Mouse (Mus musculus): Measurements from ENCODE around the gene Slc8a1. TPM values are rescaled to one million over a fixed set of nuclear protein-coding genes. Genes with fewer than 3 reads are reported as not detected.

The Slc8a1 gene
- polyA plus RNA-seq, 1 experiment from 2014 or later, result 22.6 TPM

- Histone ChIP-seq H3K27me3 (ENCODE audit: control insufficient read depth, insufficient read depth, low read length) (no peaks in the 10 kb centered on the region), H3K4me1 (ENCODE audit: control insufficient read depth, insufficient read depth, low read length) (no peaks in the 10 kb centered on the region), H3K9me3 (ENCODE audit: control insufficient read depth, low read length) (no peaks in the 10 kb centered on the region), H3K36me3 (ENCODE audit: control insufficient read depth, insufficient read depth, low read length) (no peaks in the 10 kb centered on the region), H3K27ac (replicated peaks; ENCODE audit: low read depth, low read length) (no peak overlapping the region), H3K4me3 (replicated peaks; ENCODE audit: low read depth, low read length) (no peak overlapping the region), H3K4me2 (ENCODE audit: low read length) (no peak overlapping the region), H3K9ac (replicated peaks; ENCODE audit: low read length) (no peak overlapping the region)
- DNase-seq (no peak), ATAC-seq (ENCODE audit: low FRiP score, low TSS enrichment) (no peak)
- 89% methylated on average over 4 of the region's 4 CpGs for WGBS
Observed at GRCm38 (mm10) chr17:81737309-81737708, 868 bp downstream of the Slc8a1 start.

GRCm38 (mm10) chr17:81735583-81735982 is 2.6 kb downstream of the Slc8a1 start:
- H3K9ac ChIP-seq (replicated peaks; ENCODE audit: low read length), result no peak overlapping the region
- H3K36me3 ChIP-seq (ENCODE audit: control insufficient read depth, insufficient read depth, low read length), result no peaks in the 10 kb centered on the region
- no peaks in the 10 kb centered on the region for H3K27me3 ChIP-seq (ENCODE audit: control insufficient read depth, insufficient read depth, low read length)
- no peak overlapping the region for H3K4me3 ChIP-seq (replicated peaks; ENCODE audit: low read depth, low read length)
- WGBS, result 93% methylated on average over 2 of the region's 2 CpGs
- no peak overlapping the region for H3K27ac ChIP-seq (replicated peaks; ENCODE audit: low read depth, low read length)
- H3K4me2 ChIP-seq (ENCODE audit: low read length), result no peak overlapping the region
- ATAC-seq (ENCODE audit: low FRiP score, low TSS enrichment) (no peak), DNase-seq (no peak)
- H3K4me1 ChIP-seq (ENCODE audit: control insufficient read depth, insufficient read depth, low read length), result no peaks in the 10 kb centered on the region
- no peaks in the 10 kb centered on the region for H3K9me3 ChIP-seq (ENCODE audit: control insufficient read depth, low read length)

GRCm38 (mm10) chr17:81729891-81730290 is 8.3 kb downstream of the Slc8a1 start:
- H3K9me3 ChIP-seq (ENCODE audit: control insufficient read depth, low read length), result no peaks in the 10 kb centered on the region
- H3K4me2 ChIP-seq (ENCODE audit: low read length), result no peak overlapping the region
- H3K27ac ChIP-seq (replicated peaks; ENCODE audit: low read depth, low read length), result no peak overlapping the region
- ATAC-seq (ENCODE audit: low FRiP score, low TSS enrichment) (no peak), DNase-seq (no peak)
- H3K9ac ChIP-seq (replicated peaks; ENCODE audit: low read length), result no peak overlapping the region
- 95% methylated on average over 4 of the region's 4 CpGs for WGBS
- H3K27me3 ChIP-seq (ENCODE audit: control insufficient read depth, insufficient read depth, low read length), result no peaks in the 10 kb centered on the region
- H3K36me3 ChIP-seq (ENCODE audit: control insufficient read depth, insufficient read depth, low read length), result no peaks in the 10 kb centered on the region
- no peak overlapping the region for H3K4me3 ChIP-seq (replicated peaks; ENCODE audit: low read depth, low read length)
- no peaks in the 10 kb centered on the region for H3K4me1 ChIP-seq (ENCODE audit: control insufficient read depth, insufficient read depth, low read length)

- Histone ChIP-seq H3K4me3 (replicated peaks; ENCODE audit: low read depth, low read length) (no peak overlapping the region), H3K36me3 (ENCODE audit: control insufficient read depth, insufficient read depth, low read length) (no peaks in the 10 kb centered on the region), H3K9me3 (ENCODE audit: control insufficient read depth, low read length) (no peaks in the 10 kb centered on the region), H3K27me3 (ENCODE audit: control insufficient read depth, insufficient read depth, low read length) (no peaks in the 10 kb centered on the region), H3K9ac (replicated peaks; ENCODE audit: low read length) (no peak overlapping the region), H3K4me1 (ENCODE audit: control insufficient read depth, insufficient read depth, low read length) (no peaks in the 10 kb centered on the region), H3K27ac (replicated peaks; ENCODE audit: low read depth, low read length) (no peak overlapping the region), H3K4me2 (ENCODE audit: low read length) (no peak overlapping the region)
- DNase-seq, result no peak
- ATAC-seq (ENCODE audit: low FRiP score, low TSS enrichment), result no peak
- WGBS, result 65% methylated on average over 1 of the region's 1 CpGs
Observed at GRCm38 (mm10) chr17:81712273-81712751, 25.9 kb downstream of the Slc8a1 start.

GRCm38 (mm10) chr17:81704761-81705160 is 33.4 kb downstream of the Slc8a1 start:
- H3K9me3 ChIP-seq (ENCODE audit: control insufficient read depth, low read length), result no peaks in the 10 kb centered on the region
- no peak overlapping the region for H3K4me2 ChIP-seq (ENCODE audit: low read length)
- H3K4me1 ChIP-seq (ENCODE audit: control insufficient read depth, insufficient read depth, low read length), result no peaks in the 10 kb centered on the region
- no peak overlapping the region for H3K27ac ChIP-seq (replicated peaks; ENCODE audit: low read depth, low read length)
- ATAC-seq (ENCODE audit: low FRiP score, low TSS enrichment) (no peak), DNase-seq (no peak)
- no peaks in the 10 kb centered on the region for H3K27me3 ChIP-seq (ENCODE audit: control insufficient read depth, insufficient read depth, low read length)
- H3K4me3 ChIP-seq (replicated peaks; ENCODE audit: low read depth, low read length), result no peak overlapping the region
- WGBS, result 64% methylated on average over 3 of the region's 3 CpGs
- no peaks in the 10 kb centered on the region for H3K36me3 ChIP-seq (ENCODE audit: control insufficient read depth, insufficient read depth, low read length)
- no peak overlapping the region for H3K9ac ChIP-seq (replicated peaks; ENCODE audit: low read length)

GRCm38 (mm10) chr17:81703258-81703657 is 34.9 kb downstream of the Slc8a1 start:
- no peaks in the 10 kb centered on the region for H3K4me1 ChIP-seq (ENCODE audit: control insufficient read depth, insufficient read depth, low read length)
- H3K9ac ChIP-seq (replicated peaks; ENCODE audit: low read length), result no peak overlapping the region
- no peak overlapping the region for H3K4me3 ChIP-seq (replicated peaks; ENCODE audit: low read depth, low read length)
- H3K4me2 ChIP-seq (ENCODE audit: low read length), result no peak overlapping the region
- H3K27me3 ChIP-seq (ENCODE audit: control insufficient read depth, insufficient read depth, low read length), result no peaks in the 10 kb centered on the region
- no peak overlapping the region for H3K27ac ChIP-seq (replicated peaks; ENCODE audit: low read depth, low read length)
- ATAC-seq (ENCODE audit: low FRiP score, low TSS enrichment) (no peak), DNase-seq (no peak)
- WGBS, result 76% methylated on average over 2 of the region's 2 CpGs
- H3K9me3 ChIP-seq (ENCODE audit: control insufficient read depth, low read length), result no peaks in the 10 kb centered on the region
- H3K36me3 ChIP-seq (ENCODE audit: control insufficient read depth, insufficient read depth, low read length), result no peaks in the 10 kb centered on the region

GRCm38 (mm10) chr17:81701701-81702100 is 36.5 kb downstream of the Slc8a1 start:
- Histone ChIP-seq H3K27me3 (ENCODE audit: control insufficient read depth, insufficient read depth, low read length) (no peaks in the 10 kb centered on the region), H3K4me3 (replicated peaks; ENCODE audit: low read depth, low read length) (no peak overlapping the region), H3K9ac (replicated peaks; ENCODE audit: low read length) (no peak overlapping the region), H3K27ac (replicated peaks; ENCODE audit: low read depth, low read length) (no peak overlapping the region), H3K36me3 (ENCODE audit: control insufficient read depth, insufficient read depth, low read length) (no peaks in the 10 kb centered on the region), H3K4me2 (ENCODE audit: low read length) (no peak overlapping the region), H3K4me1 (ENCODE audit: control insufficient read depth, insufficient read depth, low read length) (no peaks in the 10 kb centered on the region), H3K9me3 (ENCODE audit: control insufficient read depth, low read length) (no peaks in the 10 kb centered on the region)
- ATAC-seq (ENCODE audit: low FRiP score, low TSS enrichment) (no peak), DNase-seq (no peak)
- WGBS, result 89% methylated on average over 4 of the region's 4 CpGs

- no peaks in the 10 kb centered on the region for H3K4me1 ChIP-seq (ENCODE audit: control insufficient read depth, insufficient read depth, low read length)
- no peaks in the 10 kb centered on the region for H3K9me3 ChIP-seq (ENCODE audit: control insufficient read depth, low read length)
- no peak overlapping the region for H3K4me3 ChIP-seq (replicated peaks; ENCODE audit: low read depth, low read length)
- no peak overlapping the region for H3K9ac ChIP-seq (replicated peaks; ENCODE audit: low read length)
- H3K27me3 ChIP-seq (ENCODE audit: control insufficient read depth, insufficient read depth, low read length), result no peaks in the 10 kb centered on the region
- ATAC-seq (ENCODE audit: low FRiP score, low TSS enrichment) (no peak), DNase-seq (no peak)
- H3K4me2 ChIP-seq (ENCODE audit: low read length), result no peak overlapping the region
- 59% methylated on average over 10 of the region's 10 CpGs for WGBS
- no peak overlapping the region for H3K27ac ChIP-seq (replicated peaks; ENCODE audit: low read depth, low read length)
- no peaks in the 10 kb centered on the region for H3K36me3 ChIP-seq (ENCODE audit: control insufficient read depth, insufficient read depth, low read length)
Observed at GRCm38 (mm10) chr17:81698789-81699188, 39.4 kb downstream of the Slc8a1 start.

- Histone ChIP-seq H3K27me3 (ENCODE audit: control insufficient read depth, insufficient read depth, low read length) (no peaks in the 10 kb centered on the region), H3K4me3 (replicated peaks; ENCODE audit: low read depth, low read length) (no peak overlapping the region), H3K27ac (replicated peaks; ENCODE audit: low read depth, low read length) (no peak overlapping the region), H3K36me3 (ENCODE audit: control insufficient read depth, insufficient read depth, low read length) (no peaks in the 10 kb centered on the region), H3K4me2 (ENCODE audit: low read length) (no peak overlapping the region), H3K9ac (replicated peaks; ENCODE audit: low read length) (no peak overlapping the region), H3K4me1 (ENCODE audit: control insufficient read depth, insufficient read depth, low read length) (no peaks in the 10 kb centered on the region), H3K9me3 (ENCODE audit: control insufficient read depth, low read length) (no peaks in the 10 kb centered on the region)
- no peak for ATAC-seq (ENCODE audit: low FRiP score, low TSS enrichment)
- DNase-seq, result no peak
- WGBS, result 74% methylated on average over 2 of the region's 2 CpGs
Observed at GRCm38 (mm10) chr17:81697695-81698094, 40.5 kb downstream of the Slc8a1 start.
